Mouse (Mus musculus): ENCODE results near the gene Prox2. TPM values are rescaled to one million over a fixed set of nuclear protein-coding genes. Genes with fewer than 3 reads are reported as not detected.

Prox2 gene
- polyA plus RNA-seq, 1 experiment from 2014 or later, result 3.0 TPM

- Histone ChIP-seq H3K9me3 (no peaks in the 10 kb centered on the region), H3K27me3 (replicated peaks) (no peaks in the 10 kb centered on the region), H3K36me3 (peaks cover 12% of the 10 kb centered on the region; the same call in 1 of the 2 replicates), H3K9ac (no peak overlapping the region), H3K4me3 (replicated peaks) (no peak overlapping the region), H3K4me1 (no peaks in the 10 kb centered on the region), H3K27ac (no peak overlapping the region), H3K4me2 (no peak overlapping the region)
- 92% methylated on average over 12 of the region's 12 CpGs for WGBS
- no peak for ATAC-seq (ENCODE audit: insufficient read depth, low FRiP score, low read depth)
Measured at GRCm38 (mm10) chr12:85087845-85088244, 22.7 kb downstream of the Prox2 start.

- no peaks in the 10 kb centered on the region for H3K27me3 ChIP-seq (replicated peaks)
- no peak overlapping the region for H3K27ac ChIP-seq
- no peaks in the 10 kb centered on the region for H3K4me1 ChIP-seq
- H3K36me3 ChIP-seq, result peaks cover 12% of the 10 kb centered on the region; the same call in 1 of the 2 replicates
- no peaks in the 10 kb centered on the region for H3K9me3 ChIP-seq
- H3K4me2 ChIP-seq, result no peak overlapping the region
- 88% methylated on average over 4 of the region's 4 CpGs for WGBS
- no peak for ATAC-seq (ENCODE audit: insufficient read depth, low FRiP score, low read depth)
- H3K9ac ChIP-seq, result no peak overlapping the region
- H3K4me3 ChIP-seq (replicated peaks), result no peak overlapping the region
Measured at GRCm38 (mm10) chr12:85084941-85085340, 25.6 kb downstream of the Prox2 start.

- Histone ChIP-seq H3K4me3 (replicated peaks) (no peak overlapping the region), H3K27ac (no peak overlapping the region), H3K36me3 (peaks cover 12% of the 10 kb centered on the region; the same call in 1 of the 2 replicates), H3K4me2 (no peak overlapping the region), H3K9ac (no peak overlapping the region), H3K27me3 (replicated peaks) (no peaks in the 10 kb centered on the region), H3K9me3 (no peaks in the 10 kb centered on the region), H3K4me1 (no peaks in the 10 kb centered on the region)
- no peak for ATAC-seq (ENCODE audit: insufficient read depth, low FRiP score, low read depth)
- 78% methylated on average over 2 of the region's 2 CpGs for WGBS
Measured at GRCm38 (mm10) chr12:85084257-85084656, 26.3 kb downstream of the Prox2 start.

GRCm38 (mm10) chr12:85077100-85077499 lies 33.5 kb downstream of the Prox2 start:
- H3K4me3 ChIP-seq (replicated peaks), result no peak overlapping the region
- H3K9ac ChIP-seq, result no peak overlapping the region
- H3K36me3 ChIP-seq, result 0 out of 2 replicates have a peak, but pooled peaks cover 9% of the 10 kb centered on the region
- no peaks in the 10 kb centered on the region for H3K9me3 ChIP-seq
- H3K27ac ChIP-seq, result no peak overlapping the region
- WGBS, result 84% methylated on average over 3 of the region's 3 CpGs
- H3K4me2 ChIP-seq, result no peak overlapping the region
- no peaks in the 10 kb centered on the region for H3K27me3 ChIP-seq (replicated peaks)
- no peak for ATAC-seq (ENCODE audit: insufficient read depth, low FRiP score, low read depth)
- H3K4me1 ChIP-seq, result no peaks in the 10 kb centered on the region

GRCm38 (mm10) chr12:85071043-85071442 lies 39.5 kb downstream of the Prox2 start:
- Histone ChIP-seq H3K9me3 (no peaks in the 10 kb centered on the region), H3K4me2 (no peak overlapping the region), H3K36me3 (peaks cover 21% of the 10 kb centered on the region; the same call in 1 of the 2 replicates), H3K27ac (no peak overlapping the region), H3K4me1 (no peaks in the 10 kb centered on the region), H3K27me3 (replicated peaks) (no peaks in the 10 kb centered on the region), H3K9ac (no peak overlapping the region), H3K4me3 (replicated peaks) (no peak overlapping the region)
- no peak for ATAC-seq (ENCODE audit: insufficient read depth, low FRiP score, low read depth)

GRCm38 (mm10) chr12:85051218-85051617 lies 59.3 kb downstream of the Prox2 start:
- no peaks in the 10 kb centered on the region for H3K9me3 ChIP-seq
- no peak overlapping the region for H3K4me2 ChIP-seq
- H3K4me1 ChIP-seq, result no peaks in the 10 kb centered on the region
- no peak overlapping the region for H3K9ac ChIP-seq
- no peak overlapping the region for H3K4me3 ChIP-seq (replicated peaks)
- no peaks in the 10 kb centered on the region for H3K27me3 ChIP-seq (replicated peaks)
- WGBS, result 58% methylated on average over 6 of the region's 6 CpGs
- H3K36me3 ChIP-seq, result peaks cover 27% of the 10 kb centered on the region
- no peak overlapping the region for H3K27ac ChIP-seq
- ATAC-seq (ENCODE audit: insufficient read depth, low FRiP score, low read depth), result no peak

Other genes starting within 250 kb of the Prox2 start
- gene Ltbp2, start 234.2 kb downstream of the Prox2 start, polyA plus RNA-seq (2015; fragmentation: Nextera tagmentation; extraction: Ambion mirVana), result 0.75 and 1.2 TPM in 2 replicates
- 132 and 140 TPM in 2 replicates for gene Fcf1, start 139.9 kb downstream of the Prox2 start, polyA plus RNA-seq (2015; fragmentation: Nextera tagmentation; extraction: Ambion mirVana)
- 10.8 and 11.8 TPM in 2 replicates for gene Arel1, start 139.9 kb downstream of the Prox2 start, polyA plus RNA-seq (2015; fragmentation: Nextera tagmentation; extraction: Ambion mirVana)
- 25.7 and 26.1 TPM in 2 replicates for gene Ylpm1, start 114.4 kb downstream of the Prox2 start, polyA plus RNA-seq (2015; fragmentation: Nextera tagmentation; extraction: Ambion mirVana)
- 102 and 106 TPM in 2 replicates for gene Dlst, start 74 bp upstream of the Prox2 start, polyA plus RNA-seq (2015; fragmentation: Nextera tagmentation; extraction: Ambion mirVana)
- 1.7 and 1.8 TPM in 2 replicates for gene Rps6kl1, start 40.5 kb upstream of the Prox2 start, polyA plus RNA-seq (2015; fragmentation: Nextera tagmentation; extraction: Ambion mirVana)
- 14.7 and 16.0 TPM in 2 replicates for gene Pgf, start 67.0 kb upstream of the Prox2 start, polyA plus RNA-seq (2015; fragmentation: Nextera tagmentation; extraction: Ambion mirVana)
- gene Eif2b2, start 108.7 kb upstream of the Prox2 start, polyA plus RNA-seq (2015; fragmentation: Nextera tagmentation; extraction: Ambion mirVana), result 76.7 and 78.1 TPM in 2 replicates
- 6.8 and 7.1 TPM in 2 replicates for gene Mlh3, start 159.8 kb upstream of the Prox2 start, polyA plus RNA-seq (2015; fragmentation: Nextera tagmentation; extraction: Ambion mirVana)
- gene Acyp1, start 177.7 kb upstream of the Prox2 start, polyA plus RNA-seq (2015; fragmentation: Nextera tagmentation; extraction: Ambion mirVana), result 52.6 and 55.6 TPM in 2 replicates
- 2.2 TPM in 2 replicates for gene Zc2hc1c, start 177.8 kb upstream of the Prox2 start, polyA plus RNA-seq (2015; fragmentation: Nextera tagmentation; extraction: Ambion mirVana)
- 16.2 and 18.8 TPM in 2 replicates for gene Nek9, start 228.6 kb upstream of the Prox2 start, polyA plus RNA-seq (2015; fragmentation: Nextera tagmentation; extraction: Ambion mirVana)